Mouse (Mus musculus): ENCODE results near the gene Ptk7. TPM values are rescaled to one million over a fixed set of nuclear protein-coding genes. Genes with fewer than 3 reads are reported as not detected.

Ptk7 gene
- 10 to 100 TPM; 42.2 to 54.1 TPM for total RNA-seq (2021)
- long read RNA-seq, experiment 1, full-length matches to known transcripts, result 6 of 13 reads
- long read RNA-seq, experiment 1, partial matches to known transcripts, result 3 of 13 reads
- long read RNA-seq, experiment 1, other reads (novel, unspliced or antisense), result 4 of 13 reads
- long read RNA-seq, experiment 2, full-length matches to known transcripts, result 80 of 131 reads
- long read RNA-seq, experiment 2, partial matches to known transcripts, result 40 of 131 reads
- long read RNA-seq, experiment 2, other reads (novel, unspliced or antisense), result 11 of 131 reads

GRCm38 (mm10) chr17:46628791-46629684, at the start of gene Ptk7:
Gene Ptk7, minus strand, starts transcription at chr17:46629504.
- DNase-seq (ENCODE audit: low spot score in 2 of 2), result peak; percentile 50 to 53

- no peak for DNase-seq (ENCODE audit: low spot score in 2 of 2)
Observed at GRCm38 (mm10) chr17:46678911-46679310, 49.6 kb upstream of the Ptk7 start.

- no peak for DNase-seq (ENCODE audit: low spot score in 2 of 2)
Observed at GRCm38 (mm10) chr17:46678416-46678815, 49.1 kb upstream of the Ptk7 start, which contains the start of gene Mea1. Gene Mea1, plus strand, starts transcription at chr17:46678793.

GRCm38 (mm10) chr17:46674530-46675283, 45.4 kb upstream of the Ptk7 start:
- no peak for DNase-seq (ENCODE audit: low spot score in 2 of 2)

DNA sequence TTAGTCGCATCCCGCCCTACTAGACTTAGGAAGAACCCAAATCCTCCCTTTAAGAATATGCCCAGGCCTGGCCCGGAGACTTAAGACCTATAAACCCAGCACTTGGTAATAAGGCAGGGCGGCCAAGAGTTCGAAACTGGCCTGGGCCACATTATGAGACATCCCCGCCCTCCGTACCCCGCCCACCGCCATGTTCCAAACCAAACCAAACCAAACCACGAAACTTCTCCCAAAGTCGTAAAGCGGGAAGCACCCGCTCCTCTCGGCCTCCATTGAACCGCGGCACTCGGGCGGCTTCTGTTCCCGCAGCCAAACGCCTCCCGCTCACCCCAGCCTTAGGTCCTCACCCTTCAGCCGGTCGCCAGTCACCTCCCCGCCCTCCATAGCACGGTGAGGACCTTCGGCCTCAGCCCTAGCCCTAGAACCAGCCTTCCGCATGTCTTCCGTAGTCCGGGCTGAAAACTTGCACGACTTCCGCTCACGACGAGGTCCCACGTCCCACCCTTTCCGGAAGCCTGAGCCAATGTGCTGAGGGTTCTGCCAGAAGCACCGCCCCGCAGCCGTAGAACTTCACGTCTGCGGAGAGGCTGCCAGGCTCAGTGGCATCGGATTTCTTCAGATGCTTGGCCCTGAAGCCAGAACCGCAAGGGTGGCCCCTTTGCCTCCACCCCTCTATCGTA, 44.7 kb upstream of the Ptk7 start, which contains the start of gene Rrp36:
Gene Rrp36, minus strand, starts transcription at position 503 of the 680 bp plus-strand sequence.
- peak; percentile 65 to 78 for DNase-seq (ENCODE audit: low spot score in 2 of 2)

DNA sequence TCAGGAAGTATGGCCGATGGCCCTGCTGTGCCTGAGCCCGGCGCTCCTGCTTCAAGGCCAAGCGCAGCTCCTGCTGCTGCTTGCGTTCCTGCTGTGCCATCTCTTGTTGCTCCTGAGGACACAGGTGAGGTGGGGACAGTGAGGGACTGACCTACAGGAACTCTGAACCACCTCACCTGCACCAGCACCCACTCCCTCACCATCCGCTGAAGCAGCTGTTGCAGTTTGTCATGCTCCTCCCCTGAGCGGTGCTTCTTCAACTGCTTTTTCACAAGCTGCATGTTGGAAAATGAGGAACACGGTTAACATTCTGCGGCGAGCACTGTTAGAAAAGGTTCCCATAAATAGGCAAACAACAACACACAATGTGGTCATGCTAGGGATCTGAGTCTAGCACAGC, 40.6 kb upstream of the Ptk7 start:
- no peak for DNase-seq (ENCODE audit: low spot score in 2 of 2)

DNA sequence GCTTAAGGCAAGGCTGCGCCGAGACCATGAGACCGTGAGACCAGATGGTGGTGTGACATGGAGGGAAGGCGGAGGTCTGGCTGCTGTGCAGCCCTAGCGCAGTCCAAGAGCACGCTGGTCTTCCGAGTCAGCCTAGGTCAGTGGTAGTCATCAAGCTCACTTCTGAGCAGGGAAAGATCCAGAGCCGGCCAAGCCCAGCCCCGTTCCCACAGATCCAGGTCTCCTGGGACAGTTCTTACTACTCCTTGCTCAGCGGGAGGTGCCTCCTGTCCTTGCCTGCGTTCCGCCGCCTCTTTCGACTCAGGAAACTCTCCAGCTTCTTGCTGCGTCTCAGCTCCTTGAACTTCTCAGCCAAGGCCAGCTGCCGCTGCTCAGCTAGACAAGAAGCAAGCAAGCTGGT, 38.4 kb upstream of the Ptk7 start:
- DNase-seq (ENCODE audit: low spot score in 2 of 2), result no peak

DNA sequence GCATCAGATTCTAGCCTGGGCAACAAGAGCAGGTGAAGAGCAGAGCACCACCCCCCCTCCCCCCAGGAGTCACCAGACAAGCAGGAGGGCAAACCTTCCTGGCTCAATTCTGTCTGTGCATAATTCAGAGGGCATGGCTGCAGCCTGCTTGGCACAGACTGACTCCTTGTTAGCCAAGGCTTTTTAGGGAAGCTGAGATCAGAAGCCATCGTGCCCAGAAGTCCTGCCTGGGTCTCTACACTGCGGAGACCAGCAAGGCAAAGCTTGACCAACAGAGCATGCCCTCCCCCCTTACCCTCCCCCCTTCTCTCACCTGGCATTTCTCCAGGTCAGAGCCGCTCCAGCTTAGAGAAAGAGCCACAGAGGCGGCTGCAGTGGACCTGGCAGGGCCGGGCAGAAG, 33.4 kb upstream of the Ptk7 start:
- DNase-seq (ENCODE audit: low spot score in 2 of 2), result no peak

- DNase-seq (ENCODE audit: low spot score in 2 of 2), result no peak
Observed at GRCm38 (mm10) chr17:46661981-46662380, 32.7 kb upstream of the Ptk7 start.

- no peak for DNase-seq (ENCODE audit: low spot score in 2 of 2)
Observed at GRCm38 (mm10) chr17:46661351-46661750, 32.0 kb upstream of the Ptk7 start.

DNA sequence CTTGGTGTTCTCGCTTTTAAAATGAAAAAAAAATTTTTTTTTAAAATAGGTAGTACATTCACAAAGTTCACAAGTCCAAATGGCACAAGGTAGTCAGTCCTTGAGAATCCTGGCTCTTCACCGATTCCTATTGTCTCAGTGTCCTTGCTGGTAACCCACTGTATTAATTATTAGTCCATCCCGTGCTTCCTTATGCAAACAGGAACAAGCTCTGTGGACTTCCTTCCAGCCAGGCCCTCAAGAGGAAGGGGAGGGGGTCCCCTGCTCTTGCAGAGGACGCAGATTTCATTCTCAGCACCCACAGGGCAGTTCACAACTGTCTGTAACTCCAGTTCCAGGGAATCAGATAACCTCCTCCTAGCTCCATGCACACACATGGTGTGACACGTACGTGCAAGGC, 26.8 kb upstream of the Ptk7 start:
- no peak for DNase-seq (ENCODE audit: low spot score in 2 of 2)

- DNase-seq (ENCODE audit: low spot score in 2 of 2), result no peak
Observed at GRCm38 (mm10) chr17:46651755-46652547, 22.6 kb upstream of the Ptk7 start.

GRCm38 (mm10) chr17:46651292-46651691, 22.0 kb upstream of the Ptk7 start:
- no peak for DNase-seq (ENCODE audit: low spot score in 2 of 2)

- peak; percentile 80 to 85 for DNase-seq (ENCODE audit: low spot score in 2 of 2)
Observed at GRCm38 (mm10) chr17:46650232-46651031, 21.1 kb upstream of the Ptk7 start, which contains the start of gene Cul7. Gene Cul7, plus strand, starts transcription at chr17:46650337.

GRCm38 (mm10) chr17:46649811-46650210, 20.5 kb upstream of the Ptk7 start:
- no peak for DNase-seq (ENCODE audit: low spot score in 2 of 2)

- DNase-seq (ENCODE audit: low spot score in 2 of 2), result no peak
Observed at GRCm38 (mm10) chr17:46648436-46648835, 19.1 kb upstream of the Ptk7 start.

DNA sequence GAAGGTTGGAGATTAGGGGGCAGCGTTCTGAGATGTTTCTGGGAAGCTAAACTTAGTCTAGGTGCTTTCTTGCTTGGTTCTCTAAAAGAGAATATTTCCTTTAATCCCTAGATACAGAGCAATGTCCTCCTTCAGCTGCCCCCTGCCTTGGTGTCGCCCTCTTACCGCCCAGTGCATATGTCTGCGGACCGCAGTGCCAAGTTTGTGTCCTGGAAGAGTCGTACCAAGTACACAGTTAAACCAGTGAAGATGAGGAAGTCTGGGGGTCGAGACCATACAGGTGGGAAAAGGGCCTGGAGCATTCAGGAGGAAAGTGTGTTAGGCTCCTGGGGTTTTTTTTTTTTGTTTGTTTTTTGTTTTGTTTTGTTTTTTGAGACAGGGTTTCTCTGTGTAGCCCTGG, 18.0 kb upstream of the Ptk7 start:
- no peak for DNase-seq (ENCODE audit: low spot score in 2 of 2)

GRCm38 (mm10) chr17:46646322-46646662, 17.0 kb upstream of the Ptk7 start:
- DNase-seq (ENCODE audit: low spot score in 2 of 2), result no peak

Data from adrenal gland, postnatal 4 days (tissue).